Mouse (Mus musculus) CH12.LX (cell line): ENCODE measurements around the gene Ace3. TPM values are rescaled to one million over a fixed set of nuclear protein-coding genes. Genes with fewer than 3 reads are reported as not detected.
A peak's percentile ranks its signal among the peaks of the same experiment; 100 is the strongest.

Source experiments
- DNase-seq: peaks from one replicate; pipeline ENCODE4 v3.0.0-alpha.2; 2013; ENCODE audit errors: extremely low read depth
- H3K27ac ChIP-seq: 2 replicates; pipeline ENCODE4 v1.5.1; 2012; ENCODE audit warnings: low read depth, mild to moderate bottlenecking, control low read depth, moderate library complexity; ENCODE audit not compliant: insufficient read depth
- H3K27me3 ChIP-seq: replicated peaks from 2 replicates; pipeline ENCODE3; 2012; ENCODE audit warnings: inconsistent platforms
- H3K36me3 ChIP-seq, 2 experiments: replicated peaks in 1 of 2; 2 replicates each; pipeline versions ENCODE3 to v1.6.1; 2012; ENCODE audit warnings: inconsistent platforms in 1 of 2, low read length in 1 of 2, mild to moderate bottlenecking in 1 of 2, mixed read lengths in 1 of 2, moderate library complexity in 1 of 2; ENCODE audit not compliant: control insufficient read depth in 1 of 2, insufficient read depth in 1 of 2
- H3K4me1 ChIP-seq, 2 experiments: 2 replicates each; pipeline ENCODE4 v1.6.1; 2012; ENCODE audit warnings: inconsistent platforms in 1 of 2, moderate library complexity in 1 of 2; ENCODE audit not compliant: insufficient read depth in 2 of 2, control insufficient read depth in 1 of 2
- H3K4me2 ChIP-seq: 2 replicates; pipeline ENCODE4 v1.6.1; 2012; ENCODE audit warnings: low read depth, mild to moderate bottlenecking, control low read depth; ENCODE audit not compliant: poor library complexity, insufficient read depth, severe bottlenecking
- H3K4me3 ChIP-seq, 3 experiments: fragments of 150-350 bp in 1 of 3; sonication (generic) in 1 of 3; replicated peaks in 1 of 3; 2 replicates each; pipeline versions ENCODE3 to v1.5.1; 2011 to 2012; ENCODE audit warnings: low read depth in 2 of 3, low read length in 2 of 3, mild to moderate bottlenecking in 2 of 3, moderate library complexity in 2 of 3, control low read depth in 1 of 3, improper control_type of control experiment in 1 of 3, inconsistent platforms in 1 of 3, mixed read lengths in 1 of 3; ENCODE audit not compliant: poor library complexity in 1 of 3
- H3K79me2 ChIP-seq: replicated peaks from 2 replicates; pipeline ENCODE4 v1.6.1; 2012; ENCODE audit warnings: mild to moderate bottlenecking, moderate library complexity; ENCODE audit not compliant: control insufficient read depth, poor library complexity, insufficient read depth, severe bottlenecking; ENCODE audit errors: extremely low read depth
- H3K9ac ChIP-seq: 2 replicates; pipeline ENCODE4 v1.6.1; 2012; ENCODE audit warnings: low read depth, mild to moderate bottlenecking, control low read depth, moderate library complexity; ENCODE audit not compliant: insufficient read depth
- H3K9me3 ChIP-seq: replicated peaks from 2 replicates; pipeline ENCODE3; 2012; ENCODE audit warnings: low read length, inconsistent platforms, mixed read lengths
- BHLHE40 ChIP-seq: IDR thresholded peaks from 2 replicates; pipeline ENCODE4 v1.6.1; 2011; ENCODE audit warnings: mild to moderate bottlenecking, low read depth, low read length, improper control_type of control experiment
- CHD1 ChIP-seq: IDR thresholded peaks from 2 replicates; pipeline ENCODE4 v1.6.1; 2012; ENCODE audit warnings: low read depth, low read length, improper control_type of control experiment, inconsistent platforms
- CHD2 ChIP-seq: IDR thresholded peaks from 2 replicates; pipeline ENCODE4 v1.6.1; 2011; ENCODE audit warnings: low read length, improper control_type of control experiment
- CTCF ChIP-seq, 2 experiments: IDR thresholded peaks in 1 of 2; conservative IDR thresholded peaks in 1 of 2; 2 replicates each; pipeline ENCODE4 v1.5.1; 2011 to 2012; ENCODE audit warnings: low read depth in 2 of 2, low read length in 2 of 2, improper control_type of control experiment in 1 of 2, inconsistent platforms in 1 of 2, mild to moderate bottlenecking in 1 of 2, moderate library complexity in 1 of 2
- ELF1 ChIP-seq: IDR thresholded peaks from 2 replicates; pipeline ENCODE4 v1.6.1; 2014; ENCODE audit warnings: low read depth, mild to moderate bottlenecking, inconsistent platforms, low read length, improper control_type of control experiment
- EP300 ChIP-seq: IDR thresholded peaks from 2 replicates; pipeline ENCODE4 v1.6.1; 2011; ENCODE audit warnings: low read length, improper control_type of control experiment
- GABPA ChIP-seq: IDR thresholded peaks from 2 replicates; pipeline ENCODE4 v1.6.1; 2012; ENCODE audit warnings: low read depth, low read length, improper control_type of control experiment, inconsistent platforms; ENCODE audit not compliant: insufficient replicate concordance
- HCFC1 ChIP-seq: IDR thresholded peaks from 2 replicates; pipeline ENCODE4 v1.6.1; 2012; ENCODE audit warnings: low read depth, mild to moderate bottlenecking, inconsistent platforms, low read length, improper control_type of control experiment
- IRF4 ChIP-seq: IDR thresholded peaks from 2 replicates; pipeline ENCODE4 v1.6.1; 2014; ENCODE audit warnings: low read depth, mild to moderate bottlenecking, inconsistent platforms, low read length, improper control_type of control experiment
- JUN ChIP-seq: IDR thresholded peaks from 2 replicates; pipeline ENCODE4 v1.6.1; 2011; ENCODE audit warnings: low read depth, mild to moderate bottlenecking, low read length, improper control_type of control experiment, moderate library complexity; ENCODE audit not compliant: insufficient read depth
- JUND ChIP-seq: conservative IDR thresholded peaks from 2 replicates; pipeline ENCODE4 v1.6.1; 2011; ENCODE audit warnings: low read depth, low read length, improper control_type of control experiment
- KAT2A ChIP-seq: IDR thresholded peaks from 2 replicates; pipeline ENCODE4 v1.6.1; 2012; ENCODE audit warnings: low read length, improper control_type of control experiment, inconsistent platforms; ENCODE audit not compliant: insufficient replicate concordance
- MAZ ChIP-seq: IDR thresholded peaks from 2 replicates; pipeline ENCODE4 v1.6.1; 2012; ENCODE audit warnings: low read depth, mild to moderate bottlenecking, inconsistent platforms, low read length, improper control_type of control experiment, moderate library complexity
- MEF2A ChIP-seq: IDR thresholded peaks from 2 replicates; pipeline ENCODE4 v1.6.1; 2014; ENCODE audit warnings: low read depth, mild to moderate bottlenecking, inconsistent platforms, low read length, improper control_type of control experiment, borderline replicate concordance
- MYC ChIP-seq: IDR thresholded peaks from 2 replicates; pipeline ENCODE4 v1.6.1; 2011; ENCODE audit warnings: low read depth, mild to moderate bottlenecking, improper control_type of control experiment, low read length
- NELFE ChIP-seq: IDR thresholded peaks from 2 replicates; pipeline ENCODE4 v1.6.1; 2011; ENCODE audit warnings: low read depth, low read length, improper control_type of control experiment
- NRF1 ChIP-seq: IDR thresholded peaks from 2 replicates; pipeline ENCODE4 v1.6.1; 2014; ENCODE audit warnings: low read depth, mild to moderate bottlenecking, inconsistent platforms, low read length, improper control_type of control experiment, moderate library complexity
- POLR2A ChIP-seq: IDR thresholded peaks from 2 replicates; pipeline ENCODE4 v1.6.1; 2011; ENCODE audit warnings: low read depth, mild to moderate bottlenecking, improper control_type of control experiment, low read length
- POLR2AphosphoS2 ChIP-seq: IDR thresholded peaks from 2 replicates; pipeline ENCODE4 v1.6.1; 2011; ENCODE audit warnings: low read depth, low read length, improper control_type of control experiment
- RAD21 ChIP-seq: IDR thresholded peaks from 2 replicates; pipeline ENCODE4 v1.6.1; 2011; ENCODE audit warnings: low read depth, mild to moderate bottlenecking, low read length, improper control_type of control experiment, moderate library complexity
- SIN3A ChIP-seq: IDR thresholded peaks from 2 replicates; pipeline ENCODE4 v1.6.1; 2012; ENCODE audit warnings: low read length, improper control_type of control experiment, inconsistent platforms
- SMC3 ChIP-seq: IDR thresholded peaks from 2 replicates; pipeline ENCODE4 v1.6.1; 2011; ENCODE audit warnings: low read depth, low read length, improper control_type of control experiment
- TCF12 ChIP-seq: IDR thresholded peaks from 2 replicates; pipeline ENCODE4 v1.6.1; 2014; ENCODE audit warnings: low read depth, mild to moderate bottlenecking, inconsistent platforms, low read length, improper control_type of control experiment
- UBTF ChIP-seq: IDR thresholded peaks from 2 replicates; pipeline ENCODE4 v1.6.1; 2012; ENCODE audit warnings: low read depth, mild to moderate bottlenecking, inconsistent platforms, low read length, improper control_type of control experiment, moderate library complexity
- USF1 ChIP-seq: IDR thresholded peaks from 2 replicates; pipeline ENCODE4 v1.6.1; 2014; ENCODE audit warnings: low read depth, mild to moderate bottlenecking, inconsistent platforms, low read length, improper control_type of control experiment
- ZC3H11A ChIP-seq: IDR thresholded peaks from 2 replicates; pipeline ENCODE4 v1.6.1; 2012; ENCODE audit warnings: low read depth, mild to moderate bottlenecking, inconsistent platforms, low read length, improper control_type of control experiment
- ZKSCAN1 ChIP-seq: IDR thresholded peaks from 2 replicates; pipeline ENCODE4 v1.6.1; 2012; ENCODE audit warnings: low read depth, inconsistent platforms, low read length, improper control_type of control experiment, borderline replicate concordance
- ZMIZ1 ChIP-seq: IDR thresholded peaks from 2 replicates; pipeline ENCODE4 v1.6.1; 2012; ENCODE audit warnings: low read depth, mild to moderate bottlenecking, inconsistent platforms, low read length, improper control_type of control experiment
- ZNF384 ChIP-seq: IDR thresholded peaks from 2 replicates; pipeline ENCODE4 v1.6.1; 2012; ENCODE audit warnings: low read depth, low read length, improper control_type of control experiment, inconsistent platforms
- dilution Hi-C: fragments of 300-500 bp; cut with MboI; formaldehyde crosslinking; loops from 2 replicates; pipeline ENCODE4 v1.14.3; 2020; ENCODE audit warnings: low sequenced_read_pairs; ENCODE audit not compliant: extremely low pct_unique_long_range_greater_than_20kb, extremely low pct_ligation_motif_present
- in situ Hi-C: fragments of 300-500 bp; cut with MboI; formaldehyde crosslinking; loops from 3 replicates; pipeline ENCODE4 v1.14.3; 2019; ENCODE audit warnings: low sequenced_read_pairs, low pct_ligation_motif_present, low pct_unique_long_range_greater_than_20kb, mixed read lengths
- polyA plus RNA-seq: library from polyadenylated mRNA; unstranded; fragments of >175 nt; gene quantifications from 2 replicates; pipeline ENCODE4 v1.2.1, GENCODE M21; 2012; ENCODE audit warnings: low read depth; ENCODE audit not compliant: insufficient read length
- total RNA-seq, 2 experiments: library from RNA; depleted of rRNA; stranded (reverse); fragments of 300-350 nt in 1 of 2; fragments of >200 nt in 1 of 2; gene quantifications; 2 replicates each; pipeline ENCODE4 v1.2.3; 2012 to 2014

Ace3 gene
- total and polyA plus RNA-seq, 3 experiments: not detected

GRCm38 (mm10) chr11:106025774-106026173 is 31.3 kb downstream of the Ace3 start:
- no peaks in the 10 kb centered on the region for H3K9me3 ChIP-seq
- TF ChIP-seq CHD2 (no peak), NELFE (no peak), USF1 (no peak), JUND (no peak), ZKSCAN1 (no peak), IRF4 (no peak), SMC3 (no peak), BHLHE40 (no peak), ELF1 (no peak), KAT2A (no peak), EP300 (no peak), MEF2A (no peak), NRF1 (no peak), TCF12 (no peak), UBTF (no peak), JUN (no peak), MYC (no peak), ZNF384 (no peak)
- TF ChIP-seq, all 38 proteins: peak for 0
- no peak overlapping the region for H3K4me3 ChIP-seq
- dilution Hi-C loops: no loop called here
- peaks cover 56% of the 10 kb centered on the region for H3K27me3 ChIP-seq
- no peaks in the 10 kb centered on the region for H3K4me1 ChIP-seq
- no peak overlapping the region for H3K4me2 ChIP-seq
- H3K36me3 ChIP-seq: peaks cover 8 to 9% of the 10 kb centered on the region in 2 experiments
- H3K9ac ChIP-seq: no peak overlapping the region
- H3K79me2 ChIP-seq: no peaks in the 10 kb centered on the region
- DNase-seq: no peak
- in situ Hi-C loops: no loop called here
- H3K27ac ChIP-seq: no peak overlapping the region

- Histone ChIP-seq H3K4me2 (no peak overlapping the region), H3K4me3 (no peak overlapping the region), H3K9me3 (no peaks in the 10 kb centered on the region), H3K27me3 (peaks cover 48% of the 10 kb centered on the region), H3K36me3 (peaks cover 8 to 9% of the 10 kb centered on the region in 2 experiments), H3K79me2 (no peaks in the 10 kb centered on the region), H3K4me1 (no peaks in the 10 kb centered on the region), H3K9ac (no peak overlapping the region), H3K27ac (no peak overlapping the region)
- dilution Hi-C loops: no loop called here
- in situ Hi-C loops: no loop called here
- peak; percentile 49 for DNase-seq
- TF ChIP-seq NELFE: peak; percentile 41; the same call in 1 of the 2 replicates
- TF ChIP-seq CTCF (conservative IDR thresholded peaks at IDR 0.05 in 1 of 2, IDR thresholded peaks at IDR 0.05 in 1 of 2; ENCODE audit: low read depth in 2 of 2, low read length in 2 of 2): peak; percentile 58 to 91
- TF ChIP-seq MAZ: peak; percentile 98
- no peak for TF ChIP-seq ELF1
- TF ChIP-seq IRF4: 0 out of 2 replicates have a peak, but pooled peaks have one; percentile 41
- no peak for TF ChIP-seq BHLHE40
- peak; percentile 70 for TF ChIP-seq RAD21
- TF ChIP-seq ZMIZ1: no peak
- TF ChIP-seq KAT2A: no peak
- no peak for TF ChIP-seq SIN3A
- no peak for TF ChIP-seq JUND
- peak; percentile 84 for TF ChIP-seq SMC3
- TF ChIP-seq UBTF: no peak
- no peak for TF ChIP-seq POLR2AphosphoS2
- TF ChIP-seq ZC3H11A: peak; percentile 34
- no peak for TF ChIP-seq GABPA
- no peak for TF ChIP-seq JUN
- TF ChIP-seq MEF2A: peak; percentile 47; the same call in 1 of the 2 replicates
- no peak for TF ChIP-seq CHD1
- no peak for TF ChIP-seq POLR2A
- TF ChIP-seq HCFC1: no peak
Observed at GRCm38 (mm10) chr11:106026465-106027151, 32.1 kb downstream of the Ace3 start.
